Mouse (Mus musculus) heart, embryonic 11.5 days (tissue): ENCODE data around the gene Rnf126. TPM values are rescaled to one million over a fixed set of nuclear protein-coding genes. Genes with fewer than 3 reads are reported as not detected.

Experiments
- ATAC-seq: fragments of 200-750 bp; cut with Nextera tagmentation; replicated peaks from 2 replicates; pipeline ENCODE4 v1.8.0; 2017; ENCODE audit warnings: moderate library complexity; ENCODE audit not compliant: insufficient number of reproducible peaks, low FRiP score, low TSS enrichment
- H3K27ac ChIP-seq: fragments of 300-500 bp; sonication (generic); 2 replicates; pipeline ENCODE4 v1.5.1; 2014; ENCODE audit warnings: mild to moderate bottlenecking, low read depth, low read length
- H3K27me3 ChIP-seq: fragments of 300-500 bp; sonication (generic); 2 replicates; pipeline ENCODE4 v1.6.1; 2014; ENCODE audit warnings: mild to moderate bottlenecking, low read length, mixed read lengths; ENCODE audit not compliant: control insufficient read depth, insufficient read depth
- H3K36me3 ChIP-seq: fragments of 300-500 bp; sonication (generic); 2 replicates; pipeline ENCODE4 v1.6.1; 2014; ENCODE audit warnings: mild to moderate bottlenecking, low read length, moderate library complexity, mixed read lengths; ENCODE audit not compliant: control insufficient read depth, insufficient read depth
- H3K4me1 ChIP-seq: fragments of 300-500 bp; sonication (generic); 2 replicates; pipeline ENCODE4 v1.6.1; 2014; ENCODE audit warnings: low read length; ENCODE audit not compliant: control insufficient read depth, insufficient read depth
- H3K4me2 ChIP-seq: fragments of 300-500 bp; sonication (generic); 2 replicates; pipeline ENCODE4 v1.6.1; 2014; ENCODE audit warnings: mild to moderate bottlenecking, moderate library complexity
- H3K4me3 ChIP-seq: fragments of 300-500 bp; sonication (generic); 2 replicates; pipeline ENCODE4 v1.5.1; 2014; ENCODE audit warnings: low read depth, low read length
- H3K9ac ChIP-seq: fragments of 300-500 bp; sonication (generic); 2 replicates; pipeline ENCODE4 v1.6.1; 2014; ENCODE audit warnings: mild to moderate bottlenecking, low read depth, low read length, moderate library complexity
- H3K9me3 ChIP-seq: fragments of 300-500 bp; sonication (generic); replicated peaks from 2 replicates; pipeline ENCODE4 v1.6.1; 2016; ENCODE audit warnings: low read length; ENCODE audit not compliant: control insufficient read depth
- WGBS: fragments of 180-500 bp; shearing (Covaris S2); extraction: QIAGEN DNeasy Blood & Tissue Kit; methylation state at CpG from one replicate; pipeline ENCODE4 v1.1.7; 2014; ENCODE audit not compliant: insufficient replicate concordance; 5-methylcytosine and 5-hydroxymethylcytosine counted together
- polyA plus RNA-seq: library from polyadenylated mRNA; unstranded; fragments of >200 nt; fragmentation: Nextera tagmentation; extraction: Ambion mirVana; gene quantifications from 2 replicates; pipeline ENCODE4 v1.2.1, GENCODE M21; 2014

Gene Rnf126
- polyA plus RNA-seq, 1 experiment from 2014 or later = 69.0 TPM

DNA sequence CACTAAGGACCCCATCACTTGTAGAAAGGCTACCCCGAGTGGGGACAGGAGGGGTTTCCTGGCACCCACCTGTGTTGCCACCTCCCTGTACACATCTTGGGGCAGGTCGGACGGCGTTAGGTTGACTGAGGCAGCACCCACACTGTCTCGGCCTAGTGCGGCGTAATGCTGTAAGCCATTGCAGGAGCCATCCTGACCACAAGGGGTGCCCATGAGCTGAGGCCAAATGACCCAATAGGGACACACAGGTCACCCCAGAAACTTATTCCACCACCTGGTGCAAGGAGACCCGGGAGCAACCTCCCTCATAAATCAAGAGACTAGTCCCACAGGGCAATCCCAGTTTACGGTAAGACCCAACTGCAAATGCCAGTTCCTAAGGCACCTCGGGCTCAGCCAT, 28.5 kb downstream of the Rnf126 start:
- peaks cover 3% of the 10 kb centered on the region; the same call in 1 of the 2 replicates for H3K4me1 ChIP-seq
- no peak overlapping the region for H3K9ac ChIP-seq
- H3K36me3 ChIP-seq = peaks cover 78% of the 10 kb centered on the region
- no peak overlapping the region for H3K27ac ChIP-seq
- 93% methylated on average over 10 of the region's 10 CpGs for WGBS
- H3K4me3 ChIP-seq = no peak overlapping the region
- H3K4me2 ChIP-seq = no peak overlapping the region
- peaks cover 24% of the 10 kb centered on the region for H3K27me3 ChIP-seq
- no peak for ATAC-seq
- H3K9me3 ChIP-seq = peaks cover 58% of the 10 kb centered on the region

DNA sequence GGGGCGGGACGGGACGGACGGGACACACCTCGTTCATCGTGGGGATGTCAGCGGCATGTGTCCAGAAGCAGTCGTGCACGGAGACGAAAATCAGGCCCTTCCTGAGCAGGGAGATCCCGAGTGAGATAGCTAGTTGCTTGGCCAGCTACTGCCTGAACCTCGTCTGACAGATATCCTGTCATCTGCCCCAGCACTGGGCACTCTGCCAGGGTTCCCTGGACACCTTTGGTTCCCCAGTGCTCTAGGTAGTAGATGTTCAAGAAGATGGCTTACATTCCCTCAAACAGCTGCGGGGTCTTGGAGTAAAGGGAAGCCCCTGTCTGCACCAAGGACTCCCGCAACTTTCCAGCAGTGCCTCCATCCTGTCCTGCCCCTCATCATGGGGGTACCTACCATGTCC, 30.0 kb downstream of the Rnf126 start:
- no peak overlapping the region for H3K4me3 ChIP-seq
- H3K4me1 ChIP-seq = peaks cover 3% of the 10 kb centered on the region; the same call in 1 of the 2 replicates
- H3K9me3 ChIP-seq = peaks cover 58% of the 10 kb centered on the region
- peaks cover 24% of the 10 kb centered on the region for H3K27me3 ChIP-seq
- no peak overlapping the region for H3K27ac ChIP-seq
- no peak overlapping the region for H3K4me2 ChIP-seq
- no peak overlapping the region for H3K9ac ChIP-seq
- no peak for ATAC-seq
- WGBS = 90% methylated on average over 14 of the region's 14 CpGs
- H3K36me3 ChIP-seq = peaks cover 66% of the 10 kb centered on the region

DNA sequence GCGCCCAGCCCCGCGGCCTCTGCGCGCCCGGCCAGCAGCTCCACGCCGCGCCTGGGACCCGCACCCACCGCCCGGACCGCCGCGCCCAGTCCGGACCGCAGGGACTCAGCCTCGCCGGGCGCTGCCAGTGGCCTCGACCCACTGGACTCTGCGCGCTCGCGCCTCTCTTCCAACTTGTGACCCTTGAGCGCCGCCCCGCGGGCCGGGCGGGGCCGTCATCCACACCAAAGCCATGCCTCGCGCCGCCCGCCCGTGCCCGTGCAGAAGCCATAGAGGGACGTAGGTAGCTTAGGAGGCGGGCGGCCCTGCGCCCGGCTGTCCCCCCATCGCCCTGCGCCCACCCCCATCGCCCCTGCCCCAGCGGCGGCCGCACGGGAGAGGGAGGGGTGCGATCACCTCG, 31.4 kb downstream of the Rnf126 start:
- peaks cover 24% of the 10 kb centered on the region for H3K27me3 ChIP-seq
- peak overlapping the region; percentile 43 for H3K4me2 ChIP-seq
- peaks cover 3% of the 10 kb centered on the region; the same call in 1 of the 2 replicates for H3K4me1 ChIP-seq
- peaks cover 47% of the 10 kb centered on the region for H3K9me3 ChIP-seq
- 0 out of 2 replicates have a peak overlapping the region, but pooled peaks have one; percentile 12 for H3K4me3 ChIP-seq
- no peak for ATAC-seq
- H3K36me3 ChIP-seq = peaks cover 52% of the 10 kb centered on the region
- no peak overlapping the region for H3K27ac ChIP-seq
- WGBS = 27% methylated on average over 46 of the region's 52 CpGs
- 0 out of 2 replicates have a peak overlapping the region, but pooled peaks have one; percentile 34 for H3K9ac ChIP-seq

- peaks cover 31% of the 10 kb centered on the region for H3K9me3 ChIP-seq
- 71% methylated on average over 15 of the region's 15 CpGs for WGBS
- no peak overlapping the region for H3K9ac ChIP-seq
Measured at GRCm38 (mm10) chr10:79733847-79734246, 32.9 kb downstream of the Rnf126 start.

DNA sequence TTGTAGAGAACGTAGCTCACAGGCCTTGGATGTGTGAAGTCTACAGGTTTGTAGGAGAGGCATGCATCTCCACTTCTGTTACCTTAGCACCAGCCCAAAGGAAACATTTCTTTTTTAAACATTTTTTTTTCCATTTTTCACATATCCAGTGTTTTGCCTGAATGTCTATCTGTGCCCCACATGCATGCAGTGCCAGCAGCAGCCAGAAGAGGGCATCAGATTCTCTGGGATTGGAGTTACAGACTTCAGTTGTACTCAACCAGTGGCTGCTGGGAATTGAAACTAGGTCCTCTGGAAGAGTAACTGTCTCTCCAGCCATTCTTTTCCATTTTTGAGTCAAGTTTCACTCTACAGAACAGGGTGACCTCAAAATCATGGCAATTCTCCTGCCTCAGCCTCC, 34.3 kb downstream of the Rnf126 start:
- H3K4me3 ChIP-seq = no peak overlapping the region
- H3K36me3 ChIP-seq = peaks cover 24% of the 10 kb centered on the region
- H3K9ac ChIP-seq = no peak overlapping the region
- no peak for ATAC-seq
- no peak overlapping the region for H3K27ac ChIP-seq
- H3K4me1 ChIP-seq = peaks cover 3% of the 10 kb centered on the region; the same call in 1 of the 2 replicates
- peaks cover 18% of the 10 kb centered on the region for H3K9me3 ChIP-seq
- 92% methylated on average over 1 of the region's 1 CpGs for WGBS
- no peak overlapping the region for H3K4me2 ChIP-seq
- H3K27me3 ChIP-seq = peaks cover 24% of the 10 kb centered on the region

More at GRCm38 (mm10) chr10:79733847-79734246, 32.9 kb downstream of the Rnf126 start:
- Histone ChIP-seq H3K36me3 (peaks cover 37% of the 10 kb centered on the region), H3K4me2 (no peak overlapping the region), H3K27ac (no peak overlapping the region), H3K4me3 (no peak overlapping the region), H3K4me1 (peaks cover 3% of the 10 kb centered on the region; the same call in 1 of the 2 replicates), H3K27me3 (peaks cover 24% of the 10 kb centered on the region)
- ATAC-seq = no peak

DNA sequence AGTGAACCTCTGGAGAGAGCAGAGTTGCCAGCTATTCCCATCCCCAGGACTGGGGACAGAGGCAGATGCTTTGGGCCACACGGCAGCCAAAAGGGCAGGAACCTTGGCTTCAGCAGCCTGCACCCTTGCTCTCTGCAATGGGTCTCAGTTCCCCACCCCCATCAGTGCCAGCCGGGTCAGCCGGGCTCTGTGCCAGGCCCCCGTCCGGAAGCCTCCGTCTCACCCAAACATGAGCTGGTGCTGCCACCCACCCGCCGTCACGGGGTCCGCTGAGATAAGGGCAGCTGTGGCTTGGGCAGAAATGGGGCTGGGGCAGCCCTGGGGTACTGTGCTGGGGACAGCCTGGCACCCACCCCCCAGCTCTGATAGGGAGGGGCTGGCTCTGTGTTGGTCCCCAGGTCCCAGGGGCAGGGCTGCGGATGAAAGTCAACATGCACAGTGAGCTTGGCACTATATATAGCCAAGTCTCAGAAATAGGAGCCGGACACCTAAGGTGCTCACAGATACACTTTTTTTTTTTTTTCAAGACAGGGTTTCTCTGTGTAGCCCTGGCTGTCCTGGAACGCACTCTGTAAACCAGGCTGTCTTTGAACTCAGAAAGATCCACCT, 37.3 kb downstream of the Rnf126 start:
- H3K4me3 ChIP-seq = no peak overlapping the region
- H3K27ac ChIP-seq = no peak overlapping the region
- no peaks in the 10 kb centered on the region for H3K4me1 ChIP-seq
- H3K27me3 ChIP-seq = no peaks in the 10 kb centered on the region; the same call in 1 of the 2 replicates
- H3K9ac ChIP-seq = no peak overlapping the region
- WGBS = 81% methylated on average over 13 of the region's 13 CpGs
- ATAC-seq = no peak; the same call in 1 of the 2 replicates
- H3K9me3 ChIP-seq = no peaks in the 10 kb centered on the region
- H3K36me3 ChIP-seq = 0 out of 2 replicates have a peak, but pooled peaks cover 3% of the 10 kb centered on the region
- H3K4me2 ChIP-seq = no peak overlapping the region

GRCm38 (mm10) chr10:79728323-79729249, 38.2 kb downstream of the Rnf126 start:
- no peak for ATAC-seq
- Histone ChIP-seq H3K27me3 (no peaks in the 10 kb centered on the region; the same call in 1 of the 2 replicates), H3K9me3 (no peaks in the 10 kb centered on the region), H3K4me2 (no peak overlapping the region), H3K4me1 (no peaks in the 10 kb centered on the region), H3K36me3 (no peaks in the 10 kb centered on the region), H3K4me3 (no peak overlapping the region), H3K9ac (no peak overlapping the region), H3K27ac (no peak overlapping the region)
- 62% methylated on average over 28 of the region's 28 CpGs for WGBS

DNA sequence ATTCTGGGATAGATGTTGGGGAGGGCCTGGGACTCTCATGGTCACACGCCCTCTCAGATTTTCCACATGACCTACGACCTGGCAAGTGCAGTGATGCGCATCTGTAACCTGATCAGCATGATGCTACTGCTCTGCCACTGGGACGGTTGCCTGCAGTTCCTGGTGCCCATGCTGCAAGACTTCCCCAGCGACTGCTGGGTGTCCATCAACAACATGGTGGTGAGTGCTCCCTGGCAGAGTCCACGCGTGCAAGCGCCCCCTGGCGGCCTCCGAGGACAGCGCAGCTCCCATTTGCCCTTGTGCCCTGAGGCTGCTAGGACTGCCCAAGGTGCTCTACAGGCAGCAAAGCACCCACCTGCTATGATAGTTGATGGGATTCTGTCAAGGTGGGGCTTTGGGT, 40.7 kb downstream of the Rnf126 start:
- no peaks in the 10 kb centered on the region for H3K36me3 ChIP-seq
- no peak for ATAC-seq
- no peaks in the 10 kb centered on the region for H3K9me3 ChIP-seq
- H3K27me3 ChIP-seq = no peaks in the 10 kb centered on the region; the same call in 1 of the 2 replicates
- no peak overlapping the region for H3K27ac ChIP-seq
- H3K4me3 ChIP-seq = no peak overlapping the region
- H3K9ac ChIP-seq = no peak overlapping the region
- H3K4me1 ChIP-seq = no peaks in the 10 kb centered on the region
- WGBS = 40% methylated on average over 11 of the region's 11 CpGs
- no peak overlapping the region for H3K4me2 ChIP-seq
